Mouse (Mus musculus) CH12.LX (cell line): ENCODE data around the gene Caskin1.

Experiments
- CHD1 ChIP-seq: IDR thresholded peaks from 2 replicates; pipeline ENCODE4 v1.6.1; 2012; ENCODE audit warnings: low read depth, low read length, improper control_type of control experiment, inconsistent platforms
- CTCF ChIP-seq, 2 experiments: IDR thresholded peaks in 1 of 2; conservative IDR thresholded peaks in 1 of 2; 2 replicates each; pipeline ENCODE4 v1.5.1; 2011 to 2012; ENCODE audit warnings: low read depth in 2 of 2, low read length in 2 of 2, improper control_type of control experiment in 1 of 2, inconsistent platforms in 1 of 2, mild to moderate bottlenecking in 1 of 2, moderate library complexity in 1 of 2
- E2F4 ChIP-seq: IDR thresholded peaks from 2 replicates; pipeline ENCODE4 v1.6.1; 2011; ENCODE audit warnings: low read depth, low read length, improper control_type of control experiment; ENCODE audit not compliant: insufficient replicate concordance
- ELF1 ChIP-seq: IDR thresholded peaks from 2 replicates; pipeline ENCODE4 v1.6.1; 2014; ENCODE audit warnings: low read depth, mild to moderate bottlenecking, inconsistent platforms, low read length, improper control_type of control experiment
- EP300 ChIP-seq: IDR thresholded peaks from 2 replicates; pipeline ENCODE4 v1.6.1; 2011; ENCODE audit warnings: low read length, improper control_type of control experiment
- JUN ChIP-seq: IDR thresholded peaks from 2 replicates; pipeline ENCODE4 v1.6.1; 2011; ENCODE audit warnings: low read depth, mild to moderate bottlenecking, low read length, improper control_type of control experiment, moderate library complexity; ENCODE audit not compliant: insufficient read depth
- KAT2A ChIP-seq: IDR thresholded peaks from 2 replicates; pipeline ENCODE4 v1.6.1; 2012; ENCODE audit warnings: low read length, improper control_type of control experiment, inconsistent platforms; ENCODE audit not compliant: insufficient replicate concordance
- MAFK ChIP-seq: IDR thresholded peaks from 2 replicates; pipeline ENCODE4 v1.6.1; 2011; ENCODE audit warnings: low read length, improper control_type of control experiment; ENCODE audit not compliant: insufficient replicate concordance
- MAX ChIP-seq: IDR thresholded peaks from 2 replicates; pipeline ENCODE4 v1.6.1; 2011; ENCODE audit warnings: low read length, improper control_type of control experiment
- MYC ChIP-seq: IDR thresholded peaks from 2 replicates; pipeline ENCODE4 v1.6.1; 2011; ENCODE audit warnings: low read depth, mild to moderate bottlenecking, improper control_type of control experiment, low read length
- POLR2A ChIP-seq: IDR thresholded peaks from 2 replicates; pipeline ENCODE4 v1.6.1; 2011; ENCODE audit warnings: low read depth, mild to moderate bottlenecking, improper control_type of control experiment, low read length
- SIN3A ChIP-seq: IDR thresholded peaks from 2 replicates; pipeline ENCODE4 v1.6.1; 2012; ENCODE audit warnings: low read length, improper control_type of control experiment, inconsistent platforms
- TBP ChIP-seq: conservative IDR thresholded peaks from 2 replicates; pipeline ENCODE4 v1.6.1; 2011; ENCODE audit warnings: low read depth, low read length, improper control_type of control experiment

- TF ChIP-seq EP300, result no peak
- peak in 1 of 2 experiments; percentile 63; a peak in 2 of 4 replicates for TF ChIP-seq CTCF (conservative IDR thresholded peaks at IDR 0.05 in 1 of 2, IDR thresholded peaks at IDR 0.05 in 1 of 2; ENCODE audit: low read depth in 2 of 2, low read length in 2 of 2)
- no peak for TF ChIP-seq POLR2A
- no peak for TF ChIP-seq MAFK
- no peak for TF ChIP-seq TBP
- TF ChIP-seq E2F4, result no peak
- TF ChIP-seq JUN, result no peak
- TF ChIP-seq SIN3A, result no peak
- TF ChIP-seq KAT2A, result no peak
- TF ChIP-seq MAX, result no peak
- TF ChIP-seq CHD1, result no peak
- no peak for TF ChIP-seq ELF1
- TF ChIP-seq MYC, result no peak
These were observed 26.8 kb upstream of the Caskin1 start for GRCm38 (mm10) chr17:24461580-24461979.
